Mouse (Mus musculus) right cerebral cortex, adult 18-20 months (tissue): Measurements from ENCODE around the gene Mtnr1a.
A peak's percentile ranks its signal among the peaks of the same experiment; 100 is the strongest.
"Not testable (repeated sequence)": the region's sequence is repeated elsewhere in the genome, so short reads cannot be mapped to it uniquely, and the experiment has no call there.

Experiments
- DNase-seq: peaks from one replicate; pipeline ENCODE4 v3.0.0; 2022; ENCODE audit warnings: mixed read lengths

The Mtnr1a gene

GRCm38 (mm10) chr8:45068759-45069386 lies at the start of gene Mtnr1a:
Gene Mtnr1a (plus strand): TSS chr8:45069137.
- DNase-seq = peak; percentile 83

- no peak for DNase-seq
Observed at GRCm38 (mm10) chr8:45019241-45019640, 49.7 kb upstream of the Mtnr1a start.

- no peak for DNase-seq
Observed at GRCm38 (mm10) chr8:45021171-45021570, 47.8 kb upstream of the Mtnr1a start.

- peak; percentile 80 for DNase-seq
Observed at GRCm38 (mm10) chr8:45021911-45022665, 46.8 kb upstream of the Mtnr1a start.

GRCm38 (mm10) chr8:45028081-45028497 lies 40.8 kb upstream of the Mtnr1a start:
- DNase-seq = no peak

- DNase-seq = no peak
Observed at GRCm38 (mm10) chr8:45038350-45038749, 30.6 kb upstream of the Mtnr1a start.

GRCm38 (mm10) chr8:45044160-45044559 lies 24.8 kb upstream of the Mtnr1a start:
- DNase-seq = no peak

- no peak for DNase-seq
Observed at GRCm38 (mm10) chr8:45050451-45050850, 18.5 kb upstream of the Mtnr1a start.

GRCm38 (mm10) chr8:45051236-45051635 lies 17.7 kb upstream of the Mtnr1a start:
- no peak for DNase-seq

GRCm38 (mm10) chr8:45052205-45052604 lies 16.7 kb upstream of the Mtnr1a start:
- no peak for DNase-seq

- DNase-seq = no peak
Observed at GRCm38 (mm10) chr8:45052618-45053017, 16.3 kb upstream of the Mtnr1a start.

- DNase-seq = no peak
Observed at GRCm38 (mm10) chr8:45055500-45055899, 13.4 kb upstream of the Mtnr1a start.

- no peak for DNase-seq
Observed at GRCm38 (mm10) chr8:45056810-45057209, 12.1 kb upstream of the Mtnr1a start.

GRCm38 (mm10) chr8:45060083-45060482 lies 8.9 kb upstream of the Mtnr1a start:
- DNase-seq = no peak

GRCm38 (mm10) chr8:45062311-45062710 lies 6.6 kb upstream of the Mtnr1a start:
- DNase-seq = no peak

- no peak for DNase-seq
Observed at GRCm38 (mm10) chr8:45062982-45063924, 5.7 kb upstream of the Mtnr1a start.

- no peak for DNase-seq
Observed at GRCm38 (mm10) chr8:45064197-45064869, 4.6 kb upstream of the Mtnr1a start.

GRCm38 (mm10) chr8:45065391-45065790 lies 3.5 kb upstream of the Mtnr1a start:
- DNase-seq = not testable (repeated sequence)

- DNase-seq = no peak
Observed at GRCm38 (mm10) chr8:45070949-45071348, 2.0 kb downstream of the Mtnr1a start.

GRCm38 (mm10) chr8:45080850-45081249 lies 11.9 kb downstream of the Mtnr1a start:
- no peak for DNase-seq

GRCm38 (mm10) chr8:45093599-45093998 lies 24.7 kb downstream of the Mtnr1a start:
- no peak for DNase-seq

- peak; percentile 78 for DNase-seq
Observed at GRCm38 (mm10) chr8:45109371-45110063, 40.6 kb downstream of the Mtnr1a start.
